Mouse (Mus musculus): Measurements from ENCODE around the gene Zic4.

Zic4 gene

GRCm38 (mm10) chr9:91361033-91361855, 969 bp upstream of the Zic4 start:
- in situ Hi-C loops (cut with MboI; ENCODE audit: low pct_unique_long_range_greater_than_20kb in 1 of 2, low sequenced_read_pairs in 2 of 2, unreplicated experiment in 1 of 2), result no loop called here

GRCm38 (mm10) chr9:91363011-91363730, 958 bp downstream of the Zic4 start:
- in situ Hi-C loops (cut with MboI; ENCODE audit: low pct_unique_long_range_greater_than_20kb in 1 of 2, low sequenced_read_pairs in 2 of 2, unreplicated experiment in 1 of 2), result no loop called here

GRCm38 (mm10) chr9:91363814-91364126, 1.6 kb downstream of the Zic4 start:
- in situ Hi-C loops (cut with MboI; ENCODE audit: low pct_unique_long_range_greater_than_20kb in 1 of 2, low sequenced_read_pairs in 2 of 2, unreplicated experiment in 1 of 2), result no loop called here

- in situ Hi-C loops (cut with MboI; ENCODE audit: low pct_unique_long_range_greater_than_20kb in 1 of 2, low sequenced_read_pairs in 2 of 2, unreplicated experiment in 1 of 2), result no loop called here
Measured at GRCm38 (mm10) chr9:91364127-91364970, 2.1 kb downstream of the Zic4 start.

- in situ Hi-C loops (cut with MboI; ENCODE audit: low pct_unique_long_range_greater_than_20kb in 1 of 2, low sequenced_read_pairs in 2 of 2, unreplicated experiment in 1 of 2), result no loop called here
Measured at GRCm38 (mm10) chr9:91364971-91365501, 2.8 kb downstream of the Zic4 start.

GRCm38 (mm10) chr9:91365664-91366063, 3.5 kb downstream of the Zic4 start, which contains the start of gene Zic1:
Zic1 (minus strand) TSS chr9:91365810.
- in situ Hi-C loops (cut with MboI; ENCODE audit: low pct_unique_long_range_greater_than_20kb in 1 of 2, low sequenced_read_pairs in 2 of 2, unreplicated experiment in 1 of 2), result no loop called here

GRCm38 (mm10) chr9:91366226-91366998, 4.2 kb downstream of the Zic4 start:
- in situ Hi-C loops (cut with MboI; ENCODE audit: low pct_unique_long_range_greater_than_20kb in 1 of 2, low sequenced_read_pairs in 2 of 2, unreplicated experiment in 1 of 2), result no loop called here

- in situ Hi-C loops (cut with MboI; ENCODE audit: low pct_unique_long_range_greater_than_20kb in 1 of 2, low sequenced_read_pairs in 2 of 2, unreplicated experiment in 1 of 2), result no loop called here
Measured at GRCm38 (mm10) chr9:91366999-91367811, 5.0 kb downstream of the Zic4 start.

- in situ Hi-C loops (cut with MboI; ENCODE audit: low pct_unique_long_range_greater_than_20kb in 1 of 2, low sequenced_read_pairs in 2 of 2, unreplicated experiment in 1 of 2), result no loop called here
Measured at GRCm38 (mm10) chr9:91368150-91368549, 5.9 kb downstream of the Zic4 start.

GRCm38 (mm10) chr9:91368946-91369292, 6.7 kb downstream of the Zic4 start:
- in situ Hi-C loops (cut with MboI; ENCODE audit: low pct_unique_long_range_greater_than_20kb in 1 of 2, low sequenced_read_pairs in 2 of 2, unreplicated experiment in 1 of 2), result no loop called here

- in situ Hi-C loops (cut with MboI; ENCODE audit: low pct_unique_long_range_greater_than_20kb in 1 of 2, low sequenced_read_pairs in 2 of 2, unreplicated experiment in 1 of 2), result no loop called here
Measured at GRCm38 (mm10) chr9:91369293-91369991, 7.2 kb downstream of the Zic4 start.

GRCm38 (mm10) chr9:91370191-91370708, 8.0 kb downstream of the Zic4 start:
- in situ Hi-C loops (cut with MboI; ENCODE audit: low pct_unique_long_range_greater_than_20kb in 1 of 2, low sequenced_read_pairs in 2 of 2, unreplicated experiment in 1 of 2), result no loop called here

GRCm38 (mm10) chr9:91371011-91371410, 8.8 kb downstream of the Zic4 start:
- in situ Hi-C loops (cut with MboI; ENCODE audit: low pct_unique_long_range_greater_than_20kb in 1 of 2, low sequenced_read_pairs in 2 of 2, unreplicated experiment in 1 of 2), result no loop called here

GRCm38 (mm10) chr9:91371608-91372007, 9.4 kb downstream of the Zic4 start:
- in situ Hi-C loops (cut with MboI; ENCODE audit: low pct_unique_long_range_greater_than_20kb in 1 of 2, low sequenced_read_pairs in 2 of 2, unreplicated experiment in 1 of 2), result no loop called here

- in situ Hi-C loops (cut with MboI; ENCODE audit: low pct_unique_long_range_greater_than_20kb in 1 of 2, low sequenced_read_pairs in 2 of 2, unreplicated experiment in 1 of 2), result no loop called here
Measured at GRCm38 (mm10) chr9:91373811-91374575, 11.8 kb downstream of the Zic4 start.

- in situ Hi-C loops (cut with MboI; ENCODE audit: low pct_unique_long_range_greater_than_20kb in 1 of 2, low sequenced_read_pairs in 2 of 2, unreplicated experiment in 1 of 2), result loop anchor here in 1 of 2 experiments (25.0 kb wide), 1 partner anchor 1462 kb away; the partner anchor contains the start of gene Rasgrf1
Measured at GRCm38 (mm10) chr9:91374665-91375064, 12.5 kb downstream of the Zic4 start.

All from mouse embryonic stem cell (cell line).